Mouse (Mus musculus): Measurements from ENCODE around the gene Tpx2. TPM values are rescaled to one million over a fixed set of nuclear protein-coding genes. Genes with fewer than 3 reads are reported as not detected.

The Tpx2 gene
- polyA plus RNA-seq, 1 experiment from 2014 or later, result 141 TPM

DNA sequence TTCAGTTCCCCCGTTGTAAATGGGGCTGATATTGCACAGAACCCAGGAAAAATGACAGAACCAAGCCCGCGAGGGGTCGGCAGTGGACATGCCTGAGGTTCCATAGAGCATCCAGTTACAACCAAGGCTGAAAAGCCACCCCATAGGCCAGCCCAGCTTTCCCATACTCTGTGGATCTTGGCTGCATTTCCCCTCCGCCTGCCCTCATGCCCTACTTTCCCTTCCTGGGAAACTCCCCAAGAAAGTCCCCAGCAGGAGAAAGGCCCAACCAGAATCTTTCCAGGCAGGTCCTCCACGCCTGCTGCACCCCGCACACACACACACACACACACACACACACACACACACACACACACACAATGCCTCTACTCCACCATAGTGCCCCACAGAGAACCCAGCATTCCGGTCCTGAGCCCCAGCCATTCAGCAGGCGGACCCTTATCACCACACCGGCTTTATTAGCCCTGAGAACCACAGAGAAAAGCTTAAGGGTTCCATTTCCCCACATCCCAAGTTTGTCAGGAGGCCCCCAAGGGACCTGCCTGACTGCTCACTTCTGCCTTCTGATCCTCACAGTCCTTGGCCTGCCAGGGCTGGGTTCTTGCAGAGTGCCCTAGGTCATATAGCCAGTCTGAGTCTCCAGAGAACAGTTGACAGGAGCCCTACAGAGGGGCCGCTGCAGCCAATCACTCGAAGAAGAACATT is 83.8 kb downstream of the Tpx2 start:
- no peak overlapping the region for H3K27ac ChIP-seq (ENCODE audit: low read depth, low read length)
- H3K36me3 ChIP-seq (ENCODE audit: control insufficient read depth, insufficient read depth, low read length), result no peaks in the 10 kb centered on the region
- no peaks in the 10 kb centered on the region for H3K9me3 ChIP-seq (ENCODE audit: control insufficient read depth, low read length)
- no peak overlapping the region for H3K9ac ChIP-seq (ENCODE audit: low read length)
- H3K4me2 ChIP-seq (ENCODE audit: low read depth), result no peak overlapping the region
- no peaks in the 10 kb centered on the region for H3K27me3 ChIP-seq (ENCODE audit: control insufficient read depth, insufficient read depth, low read length)
- DNase-seq (ENCODE audit: low spot score), result no peak
- H3K4me1 ChIP-seq (ENCODE audit: control insufficient read depth, insufficient read depth, low read length), result no peaks in the 10 kb centered on the region
- H3K4me3 ChIP-seq (ENCODE audit: low read depth, low read length), result no peak overlapping the region
- 76% methylated on average over 12 of the region's 12 CpGs for WGBS
- ATAC-seq (ENCODE audit: insufficient read depth, low FRiP score, low TSS enrichment), result no peak

DNA sequence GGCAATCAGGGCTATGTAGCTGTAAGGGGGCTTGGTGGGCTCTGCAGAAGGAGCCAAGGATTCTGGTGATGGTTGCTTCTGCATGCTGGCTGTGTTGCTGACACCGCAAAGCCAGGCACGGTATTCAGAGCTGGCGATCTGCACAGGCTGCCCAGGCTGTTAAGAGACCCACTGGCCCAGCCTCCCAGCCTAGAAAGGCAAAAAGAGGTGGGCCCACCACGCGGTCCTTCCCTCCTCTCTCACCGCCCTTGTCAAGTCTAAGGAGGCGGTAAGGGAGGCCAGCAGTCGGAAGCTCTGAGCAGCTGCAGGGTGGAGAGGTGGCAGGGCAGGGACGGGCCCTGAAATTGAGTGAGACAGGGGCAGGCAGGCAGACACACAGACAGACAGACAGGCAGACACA is 85.3 kb downstream of the Tpx2 start, which contains the start of gene Foxs1:
TSS of gene Foxs1 (minus strand) at position 161 of the 400 bp plus-strand sequence.
- ATAC-seq (ENCODE audit: insufficient read depth, low FRiP score, low TSS enrichment) (no peak), DNase-seq (ENCODE audit: low spot score) (no peak)
- Histone ChIP-seq H3K4me1 (ENCODE audit: control insufficient read depth, insufficient read depth, low read length) (no peaks in the 10 kb centered on the region), H3K27ac (ENCODE audit: low read depth, low read length) (no peak within 1 kb of the TSS), H3K9ac (ENCODE audit: low read length) (no peak within 1 kb of the TSS), H3K27me3 (ENCODE audit: control insufficient read depth, insufficient read depth, low read length) (no peaks in the 10 kb centered on the region), H3K9me3 (ENCODE audit: control insufficient read depth, low read length) (no peaks in the 10 kb centered on the region), H3K36me3 (ENCODE audit: control insufficient read depth, insufficient read depth, low read length) (no peaks in the 10 kb centered on the region), H3K4me2 (ENCODE audit: low read depth) (no peak within 1 kb of the TSS), H3K4me3 (ENCODE audit: low read depth, low read length) (no peak within 1 kb of the TSS)
- 50% methylated on average over 9 of the region's 9 CpGs for WGBS

- 35% methylated on average over 5 of the region's 5 CpGs for WGBS
- DNase-seq (ENCODE audit: low spot score) (peak; percentile 56), ATAC-seq (ENCODE audit: insufficient read depth, low FRiP score, low TSS enrichment) (no peak; the same call in 1 of the 2 replicates)
- no peak overlapping the region for H3K9ac ChIP-seq (ENCODE audit: low read length)
- H3K9me3 ChIP-seq (ENCODE audit: control insufficient read depth, low read length), result no peaks in the 10 kb centered on the region
- no peaks in the 10 kb centered on the region for H3K4me1 ChIP-seq (ENCODE audit: control insufficient read depth, insufficient read depth, low read length)
- H3K27me3 ChIP-seq (ENCODE audit: control insufficient read depth, insufficient read depth, low read length), result no peaks in the 10 kb centered on the region
- no peak overlapping the region for H3K4me2 ChIP-seq (ENCODE audit: low read depth)
- H3K27ac ChIP-seq (ENCODE audit: low read depth, low read length), result no peak overlapping the region
- no peak overlapping the region for H3K4me3 ChIP-seq (ENCODE audit: low read depth, low read length)
- no peaks in the 10 kb centered on the region for H3K36me3 ChIP-seq (ENCODE audit: control insufficient read depth, insufficient read depth, low read length)
Measured at GRCm38 (mm10) chr2:152933614-152934013, 85.8 kb downstream of the Tpx2 start.

DNA sequence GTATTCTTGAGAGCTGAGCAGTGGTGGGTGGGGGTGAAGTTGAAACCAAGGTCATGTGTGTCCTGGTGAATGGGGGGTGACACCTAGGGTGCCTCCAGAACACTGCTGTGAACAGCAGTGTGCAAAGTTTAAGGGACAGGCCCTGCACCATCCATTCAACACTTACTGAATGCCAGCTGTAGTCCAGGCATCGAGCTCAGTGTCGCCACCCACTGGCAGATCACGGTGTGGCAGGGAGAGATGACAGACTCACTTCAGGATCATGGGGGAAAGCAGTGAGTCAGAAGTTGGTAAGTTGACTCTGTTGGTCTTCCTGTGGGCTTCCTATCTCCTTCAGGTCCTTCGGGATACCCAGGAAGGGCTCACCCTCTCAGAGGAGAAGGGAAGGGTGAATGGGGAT is 92.1 kb downstream of the Tpx2 start:
- Histone ChIP-seq H3K9me3 (ENCODE audit: control insufficient read depth, low read length) (no peaks in the 10 kb centered on the region), H3K27ac (ENCODE audit: low read depth, low read length) (no peak overlapping the region), H3K4me3 (ENCODE audit: low read depth, low read length) (no peak overlapping the region), H3K27me3 (ENCODE audit: control insufficient read depth, insufficient read depth, low read length) (peaks cover 40% of the 10 kb centered on the region), H3K9ac (ENCODE audit: low read length) (no peak overlapping the region), H3K36me3 (ENCODE audit: control insufficient read depth, insufficient read depth, low read length) (no peaks in the 10 kb centered on the region), H3K4me2 (ENCODE audit: low read depth) (no peak overlapping the region), H3K4me1 (ENCODE audit: control insufficient read depth, insufficient read depth, low read length) (0 out of 2 replicates have a peak, but pooled peaks cover 2% of the 10 kb centered on the region)
- peak; percentile 54 for DNase-seq (ENCODE audit: low spot score)
- 11% methylated on average over 4 of the region's 4 CpGs for WGBS
- no peak for ATAC-seq (ENCODE audit: insufficient read depth, low FRiP score, low TSS enrichment)

DNA sequence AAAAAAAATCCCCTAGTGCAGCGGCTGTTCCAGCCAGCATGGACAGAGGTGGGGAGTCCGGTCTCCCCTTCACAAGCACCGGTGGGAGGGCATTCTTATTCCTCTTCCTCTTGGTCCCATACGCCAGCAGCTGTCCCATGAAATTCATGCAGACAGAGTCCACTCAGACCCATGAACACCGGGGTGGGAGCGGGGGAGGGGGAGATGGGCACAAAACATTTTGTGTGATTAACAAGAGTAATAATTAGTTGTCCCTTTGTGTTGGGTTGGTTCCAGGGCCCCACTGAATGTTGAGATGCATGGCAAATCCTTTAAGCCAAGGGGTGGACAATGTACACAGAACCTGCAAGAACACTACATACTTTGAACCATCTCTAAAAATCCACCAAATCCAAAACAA is 93.3 kb downstream of the Tpx2 start:
- ATAC-seq (ENCODE audit: insufficient read depth, low FRiP score, low TSS enrichment) (no peak), DNase-seq (ENCODE audit: low spot score) (no peak)
- Histone ChIP-seq H3K4me1 (ENCODE audit: control insufficient read depth, insufficient read depth, low read length) (0 out of 2 replicates have a peak, but pooled peaks cover 2% of the 10 kb centered on the region), H3K4me2 (ENCODE audit: low read depth) (no peak overlapping the region), H3K9ac (ENCODE audit: low read length) (no peak overlapping the region), H3K27me3 (ENCODE audit: control insufficient read depth, insufficient read depth, low read length) (peaks cover 45% of the 10 kb centered on the region), H3K27ac (ENCODE audit: low read depth, low read length) (no peak overlapping the region), H3K36me3 (ENCODE audit: control insufficient read depth, insufficient read depth, low read length) (no peaks in the 10 kb centered on the region), H3K4me3 (ENCODE audit: low read depth, low read length) (no peak overlapping the region), H3K9me3 (ENCODE audit: control insufficient read depth, low read length) (no peaks in the 10 kb centered on the region)
- WGBS, result 74% methylated on average over 6 of the region's 6 CpGs

DNA sequence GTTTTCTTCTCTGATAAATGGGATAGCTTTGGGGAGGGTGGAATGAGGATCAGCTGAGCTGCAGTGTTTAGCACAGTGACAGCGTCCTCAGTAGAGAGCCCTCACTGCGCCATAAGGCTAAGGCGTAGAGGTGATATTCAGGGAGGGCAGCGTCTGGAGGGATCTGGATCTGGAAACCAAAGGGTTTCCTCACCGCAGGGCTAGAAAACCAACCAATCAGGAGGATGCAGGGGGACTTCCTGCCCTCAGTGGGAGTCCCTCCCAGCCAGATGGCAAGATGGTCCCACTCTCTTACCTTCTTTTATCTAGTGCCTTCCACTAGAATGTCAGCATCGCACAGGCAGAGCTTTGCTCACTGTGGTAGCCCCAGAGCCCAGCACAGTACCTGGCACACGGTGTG is 94.0 kb downstream of the Tpx2 start:
- Histone ChIP-seq H3K27me3 (ENCODE audit: control insufficient read depth, insufficient read depth, low read length) (peaks cover 45% of the 10 kb centered on the region), H3K36me3 (ENCODE audit: control insufficient read depth, insufficient read depth, low read length) (no peaks in the 10 kb centered on the region), H3K9ac (ENCODE audit: low read length) (no peak overlapping the region), H3K4me3 (ENCODE audit: low read depth, low read length) (no peak overlapping the region), H3K4me1 (ENCODE audit: control insufficient read depth, insufficient read depth, low read length) (0 out of 2 replicates have a peak, but pooled peaks cover 2% of the 10 kb centered on the region), H3K9me3 (ENCODE audit: control insufficient read depth, low read length) (no peaks in the 10 kb centered on the region), H3K27ac (ENCODE audit: low read depth, low read length) (no peak overlapping the region), H3K4me2 (ENCODE audit: low read depth) (no peak overlapping the region)
- DNase-seq (ENCODE audit: low spot score) (no peak), ATAC-seq (ENCODE audit: insufficient read depth, low FRiP score, low TSS enrichment) (no peak)
- 25% methylated on average over 7 of the region's 7 CpGs for WGBS

- H3K9me3 ChIP-seq (ENCODE audit: control insufficient read depth, low read length), result no peaks in the 10 kb centered on the region
- ATAC-seq (ENCODE audit: insufficient read depth, low FRiP score, low TSS enrichment), result no peak
- H3K27ac ChIP-seq (ENCODE audit: low read depth, low read length), result no peak overlapping the region
- 0 out of 2 replicates have a peak, but pooled peaks cover 2% of the 10 kb centered on the region for H3K4me1 ChIP-seq (ENCODE audit: control insufficient read depth, insufficient read depth, low read length)
- DNase-seq (ENCODE audit: low spot score), result no peak
- H3K27me3 ChIP-seq (ENCODE audit: control insufficient read depth, insufficient read depth, low read length), result peaks cover 45% of the 10 kb centered on the region
- H3K4me2 ChIP-seq (ENCODE audit: low read depth), result peak overlapping the region; percentile 81
- WGBS, result under 1% methylated on average over 61 of the region's 65 CpGs
- peak overlapping the region; percentile 29 for H3K9ac ChIP-seq (ENCODE audit: low read length)
- H3K36me3 ChIP-seq (ENCODE audit: control insufficient read depth, insufficient read depth, low read length), result no peaks in the 10 kb centered on the region
- peak overlapping the region; percentile 40 for H3K4me3 ChIP-seq (ENCODE audit: low read depth, low read length)
Measured at GRCm38 (mm10) chr2:152942898-152943515, 95.2 kb downstream of the Tpx2 start.

DNA sequence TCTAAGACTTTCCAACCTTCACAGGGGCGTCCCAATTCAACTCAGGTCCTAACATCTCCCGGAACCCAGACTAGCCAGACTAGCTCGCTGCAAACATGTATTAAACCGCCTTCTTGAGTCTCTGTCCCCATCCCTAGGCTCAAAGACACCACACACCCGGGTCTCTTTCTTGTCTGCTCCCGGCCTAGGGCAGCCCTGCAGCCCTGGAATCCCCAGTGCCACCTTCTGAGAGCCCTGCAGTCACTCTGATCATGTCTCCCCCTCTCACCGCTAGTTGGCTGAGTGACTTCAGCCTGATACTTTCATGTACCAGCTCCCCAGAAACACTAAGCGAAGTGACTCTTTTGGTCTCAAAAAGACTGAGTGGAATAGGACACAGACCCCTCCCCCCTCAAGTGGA is 95.8 kb downstream of the Tpx2 start:
- Histone ChIP-seq H3K4me3 (ENCODE audit: low read depth, low read length) (peak overlapping the region; percentile 40), H3K9me3 (ENCODE audit: control insufficient read depth, low read length) (no peaks in the 10 kb centered on the region), H3K9ac (ENCODE audit: low read length) (peak overlapping the region; percentile 29; the same call in 1 of the 2 replicates), H3K4me2 (ENCODE audit: low read depth) (peak overlapping the region; percentile 81), H3K36me3 (ENCODE audit: control insufficient read depth, insufficient read depth, low read length) (no peaks in the 10 kb centered on the region), H3K4me1 (ENCODE audit: control insufficient read depth, insufficient read depth, low read length) (0 out of 2 replicates have a peak, but pooled peaks cover 2% of the 10 kb centered on the region), H3K27ac (ENCODE audit: low read depth, low read length) (no peak overlapping the region), H3K27me3 (ENCODE audit: control insufficient read depth, insufficient read depth, low read length) (peaks cover 45% of the 10 kb centered on the region)
- 4% methylated on average over 8 of the region's 8 CpGs for WGBS
- ATAC-seq (ENCODE audit: insufficient read depth, low FRiP score, low TSS enrichment), result no peak
- DNase-seq (ENCODE audit: low spot score), result no peak

DNA sequence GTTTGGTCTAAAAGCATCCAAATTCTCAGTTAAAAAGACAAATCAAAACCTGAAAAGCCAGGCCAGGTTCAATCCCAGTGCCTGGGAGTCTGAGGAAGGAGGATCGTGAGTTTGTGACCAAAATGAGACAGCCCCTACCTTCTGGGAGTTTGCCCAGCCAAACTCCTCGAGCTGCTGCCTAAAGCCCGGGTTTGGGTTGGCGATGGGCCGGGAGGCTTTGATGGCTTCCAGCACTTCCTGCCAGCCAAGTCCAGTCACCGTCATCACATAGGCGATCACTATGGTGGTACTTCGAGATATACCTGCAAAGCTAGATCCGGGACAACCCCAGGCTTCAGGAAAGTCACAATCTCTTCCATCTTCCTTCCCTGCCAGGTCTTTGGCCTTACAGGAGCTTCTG is 96.2 kb downstream of the Tpx2 start:
- Histone ChIP-seq H3K27me3 (ENCODE audit: control insufficient read depth, insufficient read depth, low read length) (peaks cover 45% of the 10 kb centered on the region), H3K9me3 (ENCODE audit: control insufficient read depth, low read length) (no peaks in the 10 kb centered on the region), H3K27ac (ENCODE audit: low read depth, low read length) (no peak overlapping the region), H3K36me3 (ENCODE audit: control insufficient read depth, insufficient read depth, low read length) (no peaks in the 10 kb centered on the region), H3K4me2 (ENCODE audit: low read depth) (no peak overlapping the region), H3K9ac (ENCODE audit: low read length) (no peak overlapping the region), H3K4me1 (ENCODE audit: control insufficient read depth, insufficient read depth, low read length) (0 out of 2 replicates have a peak, but pooled peaks cover 2% of the 10 kb centered on the region), H3K4me3 (ENCODE audit: low read depth, low read length) (no peak overlapping the region)
- ATAC-seq (ENCODE audit: insufficient read depth, low FRiP score, low TSS enrichment) (no peak), DNase-seq (ENCODE audit: low spot score) (no peak)
- 58% methylated on average over 9 of the region's 9 CpGs for WGBS

Measured in neural tube, embryonic 11.5 days (tissue).